ENCODE assay signal across 8 mouse cellular contexts in the genomic region with DNA sequence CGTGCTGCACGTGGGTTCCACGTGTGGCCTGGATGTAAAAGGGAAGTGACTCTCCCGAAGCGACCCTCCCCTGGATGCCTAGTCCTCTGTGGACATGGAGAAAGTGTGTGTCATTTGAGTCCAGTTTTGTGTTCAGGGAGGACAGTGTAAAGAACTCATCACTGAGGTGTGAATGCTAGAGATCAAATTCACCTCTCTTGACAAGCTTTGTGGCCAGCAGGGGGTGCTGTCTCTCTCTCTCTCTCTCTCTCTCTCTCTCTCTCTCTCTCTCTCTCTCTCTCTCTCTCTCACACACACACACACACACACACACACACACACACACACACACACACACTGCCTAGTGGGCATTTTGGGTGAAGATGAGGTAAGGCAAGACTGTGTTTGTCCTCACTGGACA.
A peak's percentile ranks its signal among the peaks of the same experiment; 100 is the strongest.
DNase-seq lines count a peak whose midpoint lies in the region; TF ChIP-seq lines count a peak whose summit lies in the region.

No protein-coding gene starts in this region.

- TF ChIP-seq CTCF in kidney, adult 2 months (conservative IDR thresholded peaks at IDR 0.05; ENCODE audit: insufficient read depth, insufficient read length, low read depth, low read length), result no peak

- no peaks in the 10 kb centered on the region for H3K4me1 ChIP-seq in kidney, adult 2 months (ENCODE audit: control insufficient read depth, insufficient read depth, low read length)

- 81% methylated on average over 5 of the region's 5 CpGs for WGBS in kidney, adult 2 months

- no peaks in the 10 kb centered on the region for H3K36me3 ChIP-seq in kidney, adult 2 months (ENCODE audit: control insufficient read depth, insufficient read depth, low read length)

- H3K27ac ChIP-seq in kidney, adult 2 months (ENCODE audit: insufficient read depth, low read depth, low read length), result no peak overlapping the region

- peak; percentile 46 for DNase-seq in adrenal gland, postnatal 14 days
- no peak for DNase-seq in adrenal gland, adult 2 months
- DNase-seq in kidney, adult 2 months, result peak; percentile 3
- no peak for DNase-seq in kidney, postnatal 14 days
- peak; percentile 24 for DNase-seq in 3T3-L1 (ENCODE audit: low read depth, low spot score)
- peak; percentile 12 for DNase-seq in forelimb bud, embryonic 11.5 days (ENCODE audit: low read depth, low spot score)
- DNase-seq in retina, postnatal 1 day, result peak; percentile 53
- no peak for DNase-seq in thymus, postnatal 10 days (ENCODE audit: low spot score in 2 of 2)

- TF ChIP-seq POLR2A in kidney, adult 2 months (IDR thresholded peaks at IDR 0.05; ENCODE audit: low read depth, low read length), result no peak

- H3K4me3 ChIP-seq in kidney, adult 2 months (ENCODE audit: insufficient read depth, low read depth, low read length), result no peak overlapping the region

- no peaks in the 10 kb centered on the region for H3K27me3 ChIP-seq in kidney, adult 2 months (replicated peaks; ENCODE audit: control insufficient read depth, insufficient read depth, low read length)

Comparison
In these comparisons a context has a peak if more than half of its experiments do, and no peak if none do; other contexts are left out.
1. DNase-seq: peak in adrenal gland, postnatal 14 days (single experiment), kidney, adult 2 months (single experiment), 3T3-L1 (single experiment), forelimb bud, embryonic 11.5 days (single experiment) and retina, postnatal 1 day (single experiment); none in adrenal gland, adult 2 months (single experiment), kidney, postnatal 14 days (single experiment) and thymus, postnatal 10 days (0 of 2).